Mouse (Mus musculus) spleen, embryonic (tissue): ENCODE data around the gene Nars2.
"Not testable (repeated sequence)": the region's sequence is repeated elsewhere in the genome, so short reads cannot be mapped to it uniquely, and the experiment has no call there.

Experiments
- CTCF ChIA-PET: fragments of 350-600 bp; sonication (Branson Sonifier 250); formaldehyde crosslinking; loops from one replicate; lab custom pipeline; 2022; lab: Charles Lee

Gene Nars2

GRCm38 (mm10) chr7:96951281-96952051 lies at the start of gene Nars2:
Gene Nars2, plus strand, starts transcription at chr7:96951505.
- CTCF ChIA-PET, result no interaction called here

DNA sequence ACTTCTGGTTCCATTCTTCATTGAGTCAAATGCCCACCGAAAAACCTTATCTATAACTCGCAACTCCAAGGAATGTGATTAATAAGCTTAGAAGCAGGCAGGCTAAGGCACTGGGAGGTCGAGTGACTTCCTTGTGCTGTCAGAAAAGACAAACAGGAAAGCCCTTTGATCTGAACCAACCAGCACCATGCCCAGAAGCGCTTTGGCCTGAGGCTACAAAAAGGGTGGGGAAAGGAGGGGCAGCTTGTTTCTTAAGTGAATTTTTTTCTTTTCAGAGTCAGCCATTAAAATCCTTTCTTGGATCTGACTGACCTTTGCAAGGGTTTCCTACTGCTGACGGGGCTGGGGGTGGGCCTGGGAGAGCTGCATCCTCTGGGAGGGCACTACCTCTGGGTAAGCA lies 49.1 kb upstream of the Nars2 start:
- CTCF ChIA-PET, result no interaction called here

DNA sequence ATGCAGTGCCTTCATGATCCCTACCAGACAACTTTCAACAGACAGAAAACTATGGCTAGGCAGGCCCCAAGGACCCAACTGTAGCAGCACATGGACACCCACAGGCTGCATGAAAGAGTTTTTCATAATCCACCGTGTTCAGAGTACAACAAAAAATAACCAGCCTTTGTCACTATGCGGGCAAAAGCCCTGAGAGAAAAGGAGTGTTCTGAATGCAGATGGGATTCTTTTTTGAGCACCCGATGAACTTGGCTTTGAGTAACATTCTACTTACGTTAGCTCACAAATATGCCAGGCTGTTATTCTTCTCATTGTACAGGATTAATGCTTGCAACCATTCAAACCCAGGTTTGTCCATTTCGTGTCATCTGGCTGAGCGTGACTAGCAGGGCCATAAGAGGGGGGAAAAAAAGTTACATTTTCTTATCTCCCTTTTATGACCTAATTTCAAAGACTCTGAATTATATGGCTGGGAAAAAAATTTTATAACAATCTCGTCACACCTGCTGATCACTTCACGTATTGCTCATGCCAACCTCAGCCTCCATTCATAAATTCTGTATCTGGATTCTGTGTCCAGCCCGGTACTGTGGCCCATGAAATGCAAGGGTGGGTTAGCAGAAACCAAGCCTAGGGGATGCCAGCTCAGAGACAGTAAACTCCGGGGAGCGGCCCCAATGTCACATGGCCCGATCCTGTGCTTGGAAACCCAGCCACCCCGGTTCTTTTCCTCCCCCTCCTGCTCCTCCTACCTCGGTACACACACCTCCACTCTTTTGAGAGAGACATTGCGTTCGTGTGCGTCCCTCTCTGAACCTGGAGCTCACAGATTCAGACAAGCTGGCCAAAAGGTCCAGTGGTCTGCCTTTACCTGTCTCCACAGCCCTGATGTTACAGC lies 48.0 kb upstream of the Nars2 start:
- CTCF ChIA-PET, result no interaction called here

GRCm38 (mm10) chr7:96904442-96904841 lies 46.9 kb upstream of the Nars2 start:
- CTCF ChIA-PET, result no interaction called here

DNA sequence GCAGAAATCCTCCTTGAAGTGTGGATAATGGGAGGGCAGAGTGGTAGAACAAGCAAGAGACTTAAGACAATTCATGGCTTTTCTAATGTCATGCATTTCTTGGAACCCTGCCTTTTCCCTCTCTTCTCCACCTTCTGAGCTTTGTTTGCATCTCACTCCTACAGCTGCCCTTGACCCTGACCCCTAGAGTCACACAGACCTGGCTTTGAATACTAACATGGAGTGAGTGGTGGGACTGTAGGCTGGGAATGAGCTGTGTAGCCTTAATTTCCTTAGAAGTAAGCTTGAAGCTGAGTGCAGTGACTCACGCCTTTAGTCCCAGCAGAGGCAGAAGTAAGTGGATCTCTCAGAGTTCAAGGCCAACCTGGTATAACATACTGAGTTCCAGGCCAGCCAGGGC lies 46.4 kb upstream of the Nars2 start:
- CTCF ChIA-PET, result no interaction called here

GRCm38 (mm10) chr7:96905422-96905821 lies 45.9 kb upstream of the Nars2 start:
- CTCF ChIA-PET, result no interaction called here

DNA sequence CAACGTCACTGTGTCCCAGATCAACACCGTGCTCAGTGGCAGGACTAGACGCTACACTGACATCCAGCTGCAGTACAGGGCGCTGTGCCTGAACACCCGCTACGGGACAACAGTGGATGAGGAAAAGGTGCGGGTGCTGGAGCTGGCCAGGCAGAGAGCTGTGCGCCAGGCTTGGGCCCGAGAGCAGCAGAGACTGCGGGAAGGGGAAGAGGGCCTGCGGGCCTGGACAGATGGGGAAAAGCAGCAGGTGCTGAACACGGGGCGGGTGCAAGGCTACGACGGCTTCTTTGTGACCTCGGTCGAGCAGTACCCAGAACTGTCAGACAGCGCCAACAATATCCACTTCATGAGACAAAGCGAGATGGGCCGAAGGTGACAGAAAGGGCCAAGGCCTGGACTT lies 45.1 kb upstream of the Nars2 start:
- CTCF ChIA-PET, result no interaction called here

DNA sequence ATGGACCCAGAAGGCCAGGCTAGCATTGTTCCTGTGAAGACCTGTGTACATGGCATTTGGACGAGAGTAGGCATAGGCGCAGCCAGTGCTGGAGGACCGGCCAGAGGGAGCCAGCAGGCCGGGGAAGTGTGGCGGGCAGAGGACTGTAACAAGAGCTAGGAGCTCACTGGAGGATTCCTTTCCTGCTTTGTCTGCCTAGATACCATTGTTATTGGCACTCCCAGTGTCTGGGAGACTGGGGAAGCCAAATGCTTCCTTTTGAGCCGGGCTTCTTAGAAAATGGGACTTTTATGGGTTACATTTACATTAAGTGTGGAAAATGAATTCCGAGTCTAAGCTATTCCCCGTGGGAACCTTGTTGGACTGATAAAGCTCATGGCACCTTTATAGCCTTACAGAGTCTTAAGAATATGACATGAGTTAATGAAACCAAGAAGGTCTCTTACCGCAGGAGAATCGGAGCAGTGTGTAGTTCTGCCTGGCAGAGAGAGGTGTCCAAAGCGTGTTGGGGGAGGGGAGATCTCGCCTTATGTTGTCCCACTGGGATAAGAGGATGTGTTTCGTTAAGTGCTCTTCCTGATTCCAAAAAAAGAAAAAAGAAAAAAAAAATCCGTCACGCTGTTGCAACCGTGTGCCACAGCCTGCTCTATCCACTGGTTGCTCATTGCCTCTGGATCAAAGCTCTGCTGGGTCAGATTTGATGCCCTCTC lies 43.2 kb upstream of the Nars2 start:
- CTCF ChIA-PET, result interaction anchor here (0.5 to 0.9 kb wide), 2 partner anchors 26 to 132 kb away, joined by 4 to 11 read pairs; no protein-coding TSS in a partner anchor

DNA sequence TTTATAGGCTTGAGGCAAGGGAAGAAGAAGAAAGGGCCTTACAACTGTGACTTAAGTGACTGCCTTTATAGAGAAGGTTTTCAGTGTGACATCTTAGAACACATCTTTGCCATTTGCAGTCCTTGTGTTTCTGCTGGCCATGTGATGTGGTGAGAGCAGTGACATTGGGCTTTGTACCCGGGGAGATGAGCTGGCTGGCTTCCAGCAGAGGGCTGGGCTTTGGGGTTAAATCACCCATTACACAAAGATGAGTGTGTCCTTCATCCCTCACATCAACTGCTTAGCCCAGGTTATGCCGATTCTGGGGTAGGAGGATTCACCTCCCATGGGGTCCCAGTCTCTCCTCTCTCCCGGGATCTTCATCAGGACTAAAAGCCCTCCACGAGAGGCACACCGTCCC lies 41.4 kb upstream of the Nars2 start:
- CTCF ChIA-PET, result interaction anchor here (0.7 kb wide), 1 partner anchor 215 kb away, joined by 3 read pairs; no protein-coding TSS in a partner anchor

DNA sequence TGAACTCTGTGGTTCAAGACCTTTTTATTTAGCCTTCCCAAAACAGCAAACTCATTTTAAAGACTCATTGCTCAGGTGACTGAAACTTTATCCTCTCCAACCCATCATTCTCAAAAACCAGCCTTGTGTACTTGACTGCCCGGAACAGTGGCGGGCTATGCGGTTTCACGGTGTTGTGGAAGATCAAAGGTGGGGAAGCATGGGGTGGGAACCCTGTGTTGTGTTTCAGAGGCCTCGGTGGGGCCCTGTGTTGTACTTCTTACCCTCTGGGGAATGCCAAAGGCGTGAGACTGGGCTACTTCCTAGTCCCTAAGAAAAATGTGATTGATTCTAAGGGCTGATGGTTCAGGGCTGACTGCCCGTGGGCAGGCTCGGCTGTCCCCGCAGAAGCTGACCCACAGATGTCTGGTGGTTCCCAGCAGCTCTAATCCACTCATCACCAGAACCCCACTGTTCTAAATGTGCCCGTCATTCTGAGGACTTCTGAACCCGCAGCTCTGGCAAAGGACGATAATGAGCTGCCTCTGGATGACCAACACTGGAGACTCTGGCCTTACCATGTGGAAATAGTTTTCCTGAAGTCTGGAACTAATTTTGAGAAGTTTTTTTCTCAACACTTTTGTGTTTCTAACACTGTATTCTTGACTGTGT lies 40.9 kb upstream of the Nars2 start:
- CTCF ChIA-PET, result interaction anchor here (0.7 kb wide), 1 partner anchor 215 kb away, joined by 3 read pairs; no protein-coding TSS in a partner anchor

DNA sequence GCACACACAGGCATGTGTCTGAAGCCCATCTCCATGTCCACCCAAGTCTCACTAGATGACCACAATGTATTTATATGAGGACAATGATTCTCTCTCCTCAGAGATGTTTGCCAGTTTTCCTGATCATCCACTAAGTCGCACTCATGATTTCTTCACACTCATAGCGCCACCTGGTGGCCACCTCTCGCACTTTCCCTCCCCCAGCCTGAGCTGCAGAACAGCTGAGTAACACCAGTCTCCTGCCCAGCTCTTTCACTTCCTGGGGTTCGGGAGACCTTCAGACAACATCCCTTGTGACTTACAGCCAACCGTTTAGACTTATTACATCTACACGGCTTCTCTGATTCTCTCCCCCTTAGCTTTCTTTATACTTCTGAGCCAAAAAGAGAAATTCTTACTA lies 37.3 kb upstream of the Nars2 start:
- CTCF ChIA-PET, result interaction anchor here (0.7 kb wide), 1 partner anchor 394 kb away, joined by 3 read pairs; no protein-coding TSS in a partner anchor

GRCm38 (mm10) chr7:96915452-96916105 lies 35.7 kb upstream of the Nars2 start:
- CTCF ChIA-PET, result no interaction called here

- CTCF ChIA-PET, result no interaction called here
These were observed 30.7 kb upstream of the Nars2 start for GRCm38 (mm10) chr7:96920447-96921095.

GRCm38 (mm10) chr7:96922927-96923326 lies 28.4 kb upstream of the Nars2 start:
- CTCF ChIA-PET, result no interaction called here

DNA sequence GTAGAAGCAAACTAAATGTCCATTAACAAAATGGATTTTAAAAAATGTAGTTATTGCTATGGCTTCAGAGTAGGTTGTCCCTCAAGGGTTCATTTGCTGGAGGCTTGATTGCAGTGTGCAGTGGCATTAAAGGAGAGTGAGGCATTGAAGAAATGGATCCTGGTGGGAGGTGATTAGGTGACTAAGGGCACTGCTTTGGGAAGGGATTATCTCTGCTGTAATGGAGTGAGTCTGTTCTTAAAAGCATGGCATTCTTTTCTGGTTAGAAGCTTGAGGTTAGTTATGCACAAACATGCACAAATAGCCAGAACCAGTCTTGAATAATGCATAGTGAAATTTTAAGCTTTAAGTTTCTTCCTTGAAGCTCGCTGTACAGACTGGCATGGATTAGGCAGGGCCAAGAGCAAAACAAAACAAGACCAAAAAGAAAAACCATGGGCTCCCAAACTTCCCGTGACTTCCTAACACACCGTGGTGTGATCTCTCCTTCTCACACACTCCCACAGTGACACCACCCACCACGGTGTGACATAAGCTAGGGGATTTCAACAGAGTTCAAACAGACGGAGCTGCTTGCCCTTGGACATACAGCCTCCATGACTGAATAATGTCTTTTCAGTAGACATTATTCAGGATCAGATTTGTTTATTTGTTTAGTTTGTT lies 7.5 kb upstream of the Nars2 start:
- CTCF ChIA-PET, result no interaction called here

DNA sequence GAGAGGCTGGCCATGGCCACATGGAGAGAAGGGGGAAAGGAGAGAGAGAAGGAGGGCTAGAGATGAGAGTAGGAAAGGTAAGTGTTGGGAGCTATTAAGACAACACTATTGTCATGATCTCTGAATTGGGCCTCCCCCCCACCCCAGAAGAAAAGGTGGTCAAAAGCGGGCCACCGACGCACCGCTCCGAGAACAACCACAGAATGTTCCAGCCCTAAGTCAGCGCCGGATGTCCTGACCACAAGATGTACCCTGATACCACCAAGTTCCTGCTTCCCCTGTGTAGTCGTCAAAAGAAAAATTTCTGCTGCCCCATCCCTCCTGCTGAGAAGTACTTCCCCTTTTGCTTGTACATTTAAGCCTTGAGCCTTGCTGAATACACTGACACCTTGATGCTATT lies 4.8 kb upstream of the Nars2 start:
- CTCF ChIA-PET, result not testable (repeated sequence)

GRCm38 (mm10) chr7:96952094-96952493 lies 789 bp downstream of the Nars2 start:
- CTCF ChIA-PET, result no interaction called here

- CTCF ChIA-PET, result no interaction called here
These were observed 7.9 kb downstream of the Nars2 start for GRCm38 (mm10) chr7:96959168-96959567.

DNA sequence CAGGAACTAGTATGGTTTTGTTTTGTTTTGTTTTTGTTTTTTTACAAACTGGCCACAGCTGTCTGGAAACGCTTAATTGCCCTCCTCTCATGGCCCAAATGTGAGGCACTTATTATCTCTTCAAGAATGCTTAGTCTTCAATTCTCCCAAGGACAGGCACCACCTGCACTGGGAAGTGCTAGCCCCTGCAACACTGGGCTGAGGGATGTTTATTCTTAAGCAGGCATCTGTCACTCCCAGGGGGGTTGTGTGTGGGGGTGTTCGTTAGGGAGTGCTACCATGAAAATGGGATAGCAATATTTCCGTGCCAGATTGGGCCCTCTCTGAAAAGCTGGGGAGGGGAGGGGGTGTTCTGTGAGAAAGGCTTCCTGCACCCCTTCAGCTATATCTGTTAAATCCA lies 15.9 kb downstream of the Nars2 start:
- CTCF ChIA-PET, result no interaction called here

DNA sequence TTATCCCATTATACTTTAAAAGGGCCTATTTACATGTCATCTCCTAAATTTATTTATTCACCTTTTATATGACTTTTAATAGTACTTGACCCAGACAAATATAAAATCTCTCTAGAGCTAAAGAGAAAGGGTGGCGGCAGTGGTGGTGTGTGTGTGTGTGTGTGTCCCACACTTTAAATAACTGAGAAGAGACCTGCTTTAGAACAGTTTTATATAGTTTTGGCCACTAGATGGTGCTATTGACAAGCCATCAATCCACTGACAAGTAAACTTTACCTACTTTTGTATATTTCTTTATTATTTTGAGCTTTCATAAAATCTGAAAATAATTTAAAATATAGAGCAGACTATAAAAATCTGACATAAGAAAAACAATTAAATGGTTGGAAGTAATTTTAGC lies 19.1 kb downstream of the Nars2 start:
- CTCF ChIA-PET, result interaction anchor here (0.8 kb wide), 2 partner anchors 117 to 327 kb away, joined by 3 to 4 read pairs; no protein-coding TSS in a partner anchor
